Mouse (Mus musculus) forebrain, embryonic 16.5 days (tissue): ENCODE measurements at regions not wholly inside any gene's neighbourhood (a gene's known extent, or its start where the extent isn't known, plus 50 kb on each side); places are given as distances from the start of the nearest gene placed in this dataset.

Experiments used
- ATAC-seq: fragments of 200-750 bp; cut with Nextera tagmentation; 2 replicates; pipeline ENCODE4 v1.8.0; 2017; ENCODE audit warnings: mild to moderate bottlenecking, moderate library complexity
- H3K27ac ChIP-seq: fragments of 300-500 bp; sonication (generic); 2 replicates; pipeline ENCODE4 v1.5.1; 2014; ENCODE audit warnings: low read length, control low read depth
- H3K27me3 ChIP-seq: fragments of 300-500 bp; sonication (generic); replicated peaks from 2 replicates; pipeline ENCODE4 v1.6.1; 2014; ENCODE audit warnings: low read length; ENCODE audit not compliant: control insufficient read depth, insufficient read depth
- H3K36me3 ChIP-seq: fragments of 300-500 bp; sonication (generic); 2 replicates; pipeline ENCODE4 v1.6.1; 2014; ENCODE audit not compliant: control insufficient read depth, insufficient read depth
- H3K4me1 ChIP-seq: fragments of 300-500 bp; sonication (generic); replicated peaks from 2 replicates; pipeline ENCODE4 v1.6.1; 2014; ENCODE audit warnings: low read length; ENCODE audit not compliant: control insufficient read depth, insufficient read depth
- H3K4me2 ChIP-seq: fragments of 300-500 bp; sonication (generic); 2 replicates; pipeline ENCODE4 v1.6.1; 2014; ENCODE audit warnings: mild to moderate bottlenecking, low read length, control low read depth
- H3K4me3 ChIP-seq: fragments of 300-500 bp; sonication (generic); replicated peaks from 2 replicates; pipeline ENCODE4 v1.5.1; 2014; ENCODE audit warnings: mild to moderate bottlenecking, low read length, control low read depth
- H3K9ac ChIP-seq: fragments of 300-500 bp; sonication (generic); replicated peaks from 2 replicates; pipeline ENCODE4 v1.6.1; 2014; ENCODE audit warnings: low read depth, low read length, control low read depth
- H3K9me3 ChIP-seq: fragments of 300-500 bp; sonication (generic); 2 replicates; pipeline ENCODE4 v1.6.1; 2016; ENCODE audit warnings: low read length; ENCODE audit not compliant: control insufficient read depth
- WGBS: fragments of 180-500 bp; shearing (Covaris S2); extraction: QIAGEN DNeasy Blood & Tissue Kit; methylation state at CpG from one replicate; pipeline ENCODE4 v1.1.7; 2014; 5-methylcytosine and 5-hydroxymethylcytosine counted together

GRCm38 (mm10) chr9:47338221-47338620, 191.8 kb upstream of the Cadm1 start:
- Histone ChIP-seq H3K9ac (no peak overlapping the region), H3K27ac (no peak overlapping the region), H3K9me3 (no peaks in the 10 kb centered on the region), H3K4me3 (no peak overlapping the region), H3K4me2 (no peak overlapping the region), H3K36me3 (no peaks in the 10 kb centered on the region), H3K4me1 (no peaks in the 10 kb centered on the region), H3K27me3 (peaks cover 3% of the 10 kb centered on the region; the same call in 1 of the 2 replicates)
- ATAC-seq, result no peak
- 64% methylated on average over 4 of the region's 4 CpGs for WGBS

- Histone ChIP-seq H3K27ac (no peak overlapping the region), H3K9me3 (no peaks in the 10 kb centered on the region), H3K4me3 (no peak overlapping the region), H3K4me1 (no peaks in the 10 kb centered on the region), H3K27me3 (peaks cover 3% of the 10 kb centered on the region; the same call in 1 of the 2 replicates), H3K9ac (no peak overlapping the region), H3K36me3 (no peaks in the 10 kb centered on the region), H3K4me2 (no peak overlapping the region)
- ATAC-seq, result no peak
- 89% methylated on average over 2 of the region's 2 CpGs for WGBS
Measured at GRCm38 (mm10) chr9:47346527-47347111, 183.4 kb upstream of the Cadm1 start.

- Histone ChIP-seq H3K27ac (no peak overlapping the region), H3K9ac (no peak overlapping the region), H3K4me2 (no peak overlapping the region), H3K9me3 (no peaks in the 10 kb centered on the region), H3K4me1 (peaks cover 5% of the 10 kb centered on the region; the same call in 1 of the 2 replicates), H3K36me3 (no peaks in the 10 kb centered on the region), H3K27me3 (no peaks in the 10 kb centered on the region), H3K4me3 (no peak overlapping the region)
- no peak for ATAC-seq
- 66% methylated on average over 5 of the region's 5 CpGs for WGBS
Measured at GRCm38 (mm10) chr9:47350301-47350700, 179.7 kb upstream of the Cadm1 start.

- Histone ChIP-seq H3K9me3 (no peaks in the 10 kb centered on the region), H3K4me3 (no peak overlapping the region), H3K4me1 (peaks cover 5% of the 10 kb centered on the region; the same call in 1 of the 2 replicates), H3K27ac (no peak overlapping the region), H3K36me3 (no peaks in the 10 kb centered on the region), H3K4me2 (no peak overlapping the region), H3K9ac (no peak overlapping the region), H3K27me3 (no peaks in the 10 kb centered on the region)
- 68% methylated on average over 6 of the region's 6 CpGs for WGBS
- ATAC-seq, result no peak
Measured at GRCm38 (mm10) chr9:47351036-47351435, 178.9 kb upstream of the Cadm1 start.

- H3K27me3 ChIP-seq, result no peaks in the 10 kb centered on the region
- 14% methylated on average over 2 of the region's 2 CpGs for WGBS
- no peaks in the 10 kb centered on the region for H3K9me3 ChIP-seq
- no peak overlapping the region for H3K4me3 ChIP-seq
- no peak overlapping the region for H3K9ac ChIP-seq
- 0 out of 2 replicates have a peak, but pooled peaks have one; percentile 34 for ATAC-seq
- no peak overlapping the region for H3K27ac ChIP-seq
- no peak overlapping the region for H3K4me2 ChIP-seq
- H3K36me3 ChIP-seq, result no peaks in the 10 kb centered on the region
- peaks cover 12% of the 10 kb centered on the region for H3K4me1 ChIP-seq
Measured at GRCm38 (mm10) chr9:47353017-47353416, 177.0 kb upstream of the Cadm1 start.

GRCm38 (mm10) chr9:47353972-47354371, 176.0 kb upstream of the Cadm1 start:
- Histone ChIP-seq H3K4me1 (peaks cover 20% of the 10 kb centered on the region), H3K4me3 (no peak overlapping the region), H3K9ac (no peak overlapping the region), H3K4me2 (no peak overlapping the region), H3K27ac (no peak overlapping the region), H3K9me3 (no peaks in the 10 kb centered on the region), H3K27me3 (no peaks in the 10 kb centered on the region), H3K36me3 (no peaks in the 10 kb centered on the region)
- WGBS, result 51% methylated on average over 5 of the region's 5 CpGs
- ATAC-seq, result no peak

GRCm38 (mm10) chr9:47354423-47354822, 175.6 kb upstream of the Cadm1 start:
- Histone ChIP-seq H3K4me1 (peaks cover 20% of the 10 kb centered on the region), H3K27ac (no peak overlapping the region), H3K27me3 (no peaks in the 10 kb centered on the region), H3K9ac (no peak overlapping the region), H3K4me3 (no peak overlapping the region), H3K4me2 (no peak overlapping the region), H3K36me3 (no peaks in the 10 kb centered on the region), H3K9me3 (no peaks in the 10 kb centered on the region)
- 85% methylated on average over 2 of the region's 2 CpGs for WGBS
- no peak for ATAC-seq

- H3K9ac ChIP-seq, result no peak overlapping the region
- no peak overlapping the region for H3K4me2 ChIP-seq
- H3K9me3 ChIP-seq, result no peaks in the 10 kb centered on the region
- H3K4me1 ChIP-seq, result peaks cover 20% of the 10 kb centered on the region
- 80% methylated on average over 9 of the region's 9 CpGs for WGBS
- no peak overlapping the region for H3K4me3 ChIP-seq
- ATAC-seq, result no peak
- no peaks in the 10 kb centered on the region for H3K36me3 ChIP-seq
- no peaks in the 10 kb centered on the region for H3K27me3 ChIP-seq
- H3K27ac ChIP-seq, result no peak overlapping the region
Measured at GRCm38 (mm10) chr9:47354866-47355265, 175.1 kb upstream of the Cadm1 start.

GRCm38 (mm10) chr9:47357756-47358399, 172.1 kb upstream of the Cadm1 start:
- 17% methylated on average over 17 of the region's 17 CpGs for WGBS

More at GRCm38 (mm10) chr9:47357756-47358399, 172.1 kb upstream of the Cadm1 start:
- Histone ChIP-seq H3K27ac (no peak overlapping the region), H3K9me3 (no peaks in the 10 kb centered on the region), H3K4me3 (no peak overlapping the region), H3K27me3 (no peaks in the 10 kb centered on the region), H3K4me1 (peaks cover 23% of the 10 kb centered on the region), H3K36me3 (no peaks in the 10 kb centered on the region), H3K9ac (no peak overlapping the region), H3K4me2 (peak overlapping the region; percentile 0; the same call in 1 of the 2 replicates)
- peak; percentile 90 for ATAC-seq
